Mouse (Mus musculus): ENCODE measurements around the gene Tiprl.

- no peak for TF ChIP-seq CTCF (IDR thresholded peaks at IDR 0.05; ENCODE audit: control insufficient read depth, insufficient read depth, insufficient replicate concordance, low read depth, low read length)
- no peak for TF ChIP-seq POLR2A (IDR thresholded peaks at IDR 0.05; ENCODE audit: control insufficient read depth, low read depth, low read length)
Observed at GRCm38 (mm10) chr1:165284096-165284495, 47.3 kb upstream of the Tiprl start.
